Mouse (Mus musculus) forebrain, postnatal 0 days (tissue): ENCODE measurements at regions not wholly inside any gene's neighbourhood (a gene's known extent, or its start where the extent isn't known, plus 50 kb on each side); places are given as distances from the start of the nearest gene placed in this dataset.

Experiments used
- ATAC-seq: fragments of 200-750 bp; cut with Nextera tagmentation; 2 replicates; pipeline ENCODE4 v1.8.0; 2017; ENCODE audit warnings: mild to moderate bottlenecking, moderate library complexity
- DNase-seq: peaks from one replicate; pipeline ENCODE4 v3.0.0-alpha.2; 2015
- H3K27ac ChIP-seq: fragments of 300-500 bp; sonication (generic); 2 replicates; pipeline ENCODE4 v1.5.1; 2014; ENCODE audit warnings: low read depth, mild to moderate bottlenecking, antibody characterized with exemption, low read length, moderate library complexity, mixed read lengths
- H3K27me3 ChIP-seq: fragments of 300-500 bp; sonication (generic); 2 replicates; pipeline ENCODE4 v1.6.1; 2014; ENCODE audit warnings: mild to moderate bottlenecking, low read length, mixed read lengths; ENCODE audit not compliant: insufficient read depth
- H3K36me3 ChIP-seq: fragments of 300-500 bp; sonication (generic); 2 replicates; pipeline ENCODE4 v1.6.1; 2014; ENCODE audit warnings: mild to moderate bottlenecking, moderate library complexity; ENCODE audit not compliant: insufficient read depth
- H3K4me1 ChIP-seq: fragments of 300-500 bp; sonication (generic); 2 replicates; pipeline ENCODE4 v1.6.1; 2014; ENCODE audit warnings: antibody characterized with exemption; ENCODE audit not compliant: insufficient read depth
- H3K4me2 ChIP-seq: fragments of 300-500 bp; sonication (generic); 2 replicates; pipeline ENCODE4 v1.6.1; 2014; ENCODE audit warnings: low read depth, mild to moderate bottlenecking, moderate library complexity
- H3K4me3 ChIP-seq: fragments of 300-500 bp; sonication (generic); 2 replicates; pipeline ENCODE4 v1.5.1; 2014; ENCODE audit warnings: low read depth, low read length, mixed read lengths
- H3K9ac ChIP-seq: fragments of 300-500 bp; sonication (generic); 2 replicates; pipeline ENCODE4 v1.6.1; 2014; ENCODE audit warnings: mild to moderate bottlenecking
- H3K9me3 ChIP-seq: fragments of 300-500 bp; sonication (generic); 2 replicates; pipeline ENCODE4 v1.6.1; 2016; ENCODE audit warnings: low read length
- CTCF ChIP-seq: sonication (generic); IDR thresholded peaks from 2 replicates; pipeline ENCODE4 v1.5.1; 2016; ENCODE audit warnings: antibody characterized with exemption, control low read depth, low read depth
- WGBS: fragments of 180-500 bp; shearing (Covaris S2); extraction: QIAGEN DNeasy Blood & Tissue Kit; methylation state at CpG from one replicate; pipeline ENCODE4 v1.1.7; 2014; 5-methylcytosine and 5-hydroxymethylcytosine counted together

- peak; percentile 34; the same call in 1 of the 2 replicates for ATAC-seq
- no peak for TF ChIP-seq CTCF
- no peaks in the 10 kb centered on the region for H3K36me3 ChIP-seq
- no peak for DNase-seq
- 38% methylated on average over 18 of the region's 18 CpGs for WGBS
- H3K27me3 ChIP-seq, result no peaks in the 10 kb centered on the region
- no peaks in the 10 kb centered on the region for H3K9me3 ChIP-seq
- H3K27ac ChIP-seq, result 0 out of 2 replicates have a peak overlapping the region, but pooled peaks have one; percentile 1
- H3K4me2 ChIP-seq, result no peak overlapping the region; the same call in 1 of the 2 replicates
- H3K4me3 ChIP-seq, result no peak overlapping the region
- H3K4me1 ChIP-seq, result 0 out of 2 replicates have a peak, but pooled peaks cover 2% of the 10 kb centered on the region
- no peak overlapping the region for H3K9ac ChIP-seq
Measured at GRCm38 (mm10) chr3:35480714-35481695, 272.9 kb upstream of the Atp11b start.

GRCm38 (mm10) chr3:35481841-35482240 lies 272.1 kb upstream of the Atp11b start:
- H3K9me3 ChIP-seq, result no peaks in the 10 kb centered on the region
- no peak for TF ChIP-seq CTCF
- no peak overlapping the region; the same call in 1 of the 2 replicates for H3K9ac ChIP-seq
- ATAC-seq, result peak; percentile 54
- H3K4me3 ChIP-seq, result peak overlapping the region; percentile 13
- H3K27ac ChIP-seq, result no peak overlapping the region
- H3K36me3 ChIP-seq, result no peaks in the 10 kb centered on the region
- WGBS, result 7% methylated on average over 11 of the region's 11 CpGs
- 0 out of 2 replicates have a peak, but pooled peaks cover 2% of the 10 kb centered on the region for H3K4me1 ChIP-seq
- no peaks in the 10 kb centered on the region for H3K27me3 ChIP-seq
- DNase-seq, result peak; percentile 35
- peak overlapping the region; percentile 42 for H3K4me2 ChIP-seq

GRCm38 (mm10) chr3:35482296-35482695 lies 271.6 kb upstream of the Atp11b start:
- DNase-seq (peak; percentile 91), ATAC-seq (peak; percentile 87)
- Histone ChIP-seq H3K27me3 (no peaks in the 10 kb centered on the region), H3K4me2 (peak overlapping the region; percentile 42), H3K4me3 (peak overlapping the region; percentile 13), H3K9ac (no peak overlapping the region), H3K9me3 (no peaks in the 10 kb centered on the region), H3K36me3 (no peaks in the 10 kb centered on the region), H3K4me1 (0 out of 2 replicates have a peak, but pooled peaks cover 2% of the 10 kb centered on the region), H3K27ac (no peak overlapping the region)
- WGBS, result 5% methylated on average over 6 of the region's 6 CpGs
- peak; percentile 88 for TF ChIP-seq CTCF

GRCm38 (mm10) chr3:35482759-35483158 lies 271.1 kb upstream of the Atp11b start:
- no peak overlapping the region for H3K27ac ChIP-seq
- TF ChIP-seq CTCF, result no peak
- H3K4me3 ChIP-seq, result no peak overlapping the region
- H3K9ac ChIP-seq, result no peak overlapping the region
- H3K4me2 ChIP-seq, result no peak overlapping the region
- 52% methylated on average over 10 of the region's 10 CpGs for WGBS
- ATAC-seq, result 0 out of 2 replicates have a peak, but pooled peaks have one; percentile 25
- H3K36me3 ChIP-seq, result no peaks in the 10 kb centered on the region
- DNase-seq, result no peak
- no peaks in the 10 kb centered on the region for H3K27me3 ChIP-seq
- 0 out of 2 replicates have a peak, but pooled peaks cover 2% of the 10 kb centered on the region for H3K4me1 ChIP-seq
- H3K9me3 ChIP-seq, result no peaks in the 10 kb centered on the region

- Histone ChIP-seq H3K36me3 (no peaks in the 10 kb centered on the region), H3K4me3 (no peak overlapping the region), H3K4me1 (no peaks in the 10 kb centered on the region), H3K9me3 (no peaks in the 10 kb centered on the region), H3K27me3 (no peaks in the 10 kb centered on the region), H3K9ac (no peak overlapping the region), H3K4me2 (no peak overlapping the region), H3K27ac (no peak overlapping the region)
- ATAC-seq, result no peak
- DNase-seq, result no peak
- TF ChIP-seq CTCF, result no peak
- WGBS, result 53% methylated on average over 9 of the region's 9 CpGs
Measured at GRCm38 (mm10) chr3:35496027-35496824, 257.7 kb upstream of the Atp11b start.

- WGBS, result 51% methylated on average over 1 of the region's 1 CpGs
- TF ChIP-seq CTCF, result no peak
Measured at GRCm38 (mm10) chr3:35510314-35510713, 243.6 kb upstream of the Atp11b start.

More at GRCm38 (mm10) chr3:35510314-35510713, 243.6 kb upstream of the Atp11b start:
- Histone ChIP-seq H3K4me2 (no peak overlapping the region), H3K4me3 (no peak overlapping the region), H3K9ac (no peak overlapping the region), H3K36me3 (no peaks in the 10 kb centered on the region), H3K4me1 (no peaks in the 10 kb centered on the region), H3K9me3 (no peaks in the 10 kb centered on the region), H3K27me3 (no peaks in the 10 kb centered on the region), H3K27ac (no peak overlapping the region)
- DNase-seq (no peak), ATAC-seq (no peak)
